Mouse (Mus musculus): Measurements from ENCODE around the gene Aqp3. TPM values are rescaled to one million over a fixed set of nuclear protein-coding genes. Genes with fewer than 3 reads are reported as not detected.
A peak's percentile ranks its signal among the peaks of the same experiment; 100 is the strongest.

Gene Aqp3
- polyA plus RNA-seq, 1 experiment from 2014 or later = 7.7 TPM

DNA sequence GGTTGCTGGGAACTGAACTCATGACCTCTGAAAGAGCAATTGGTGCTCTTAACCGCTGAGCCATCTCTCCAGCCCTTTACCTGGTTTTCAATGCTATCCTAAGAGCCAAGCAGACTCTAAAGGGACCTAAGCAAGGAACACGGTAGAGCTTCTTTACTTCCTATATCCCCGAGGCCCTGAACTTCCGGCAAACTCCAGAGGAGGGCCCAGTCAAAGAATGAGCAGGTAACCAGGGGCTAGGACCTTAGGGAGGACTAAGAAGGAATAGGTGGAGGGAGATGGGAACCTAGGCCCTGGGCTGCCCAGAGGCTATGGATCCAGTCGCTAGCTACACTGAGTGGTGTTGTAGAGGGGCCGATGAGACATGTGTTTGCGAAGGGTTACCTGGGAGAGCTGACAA, 46.2 kb downstream of the Aqp3 start:
- Histone ChIP-seq H3K27me3 (no peaks in the 10 kb centered on the region), H3K4me1 (peaks cover 18% of the 10 kb centered on the region), H3K27ac (no peak overlapping the region), H3K9me3 (no peaks in the 10 kb centered on the region), H3K36me3 (no peaks in the 10 kb centered on the region), H3K9ac (no peak overlapping the region), H3K4me3 (no peak overlapping the region), H3K4me2 (replicated peaks) (no peak overlapping the region)
- WGBS = 81% methylated on average over 7 of the region's 7 CpGs
- no peak for ATAC-seq (ENCODE audit: low FRiP score, low read depth)

GRCm38 (mm10) chr4:41050726-41051675, 47.0 kb downstream of the Aqp3 start:
- WGBS = 33% methylated on average over 16 of the region's 16 CpGs
- Histone ChIP-seq H3K9me3 (no peaks in the 10 kb centered on the region), H3K4me3 (no peak overlapping the region), H3K9ac (peak overlapping the region; percentile 58; the same call in 1 of the 2 replicates), H3K4me1 (peaks cover 16% of the 10 kb centered on the region), H3K36me3 (no peaks in the 10 kb centered on the region), H3K4me2 (replicated peaks) (peak overlapping the region; percentile 52), H3K27me3 (no peaks in the 10 kb centered on the region), H3K27ac (no peak overlapping the region)
- peak; percentile 73; the same call in 1 of the 2 replicates for ATAC-seq (ENCODE audit: low FRiP score, low read depth)

- Histone ChIP-seq H3K9me3 (no peaks in the 10 kb centered on the region), H3K4me3 (no peak overlapping the region), H3K4me1 (peaks cover 6% of the 10 kb centered on the region), H3K27me3 (no peaks in the 10 kb centered on the region), H3K36me3 (no peaks in the 10 kb centered on the region), H3K4me2 (replicated peaks) (no peak overlapping the region), H3K27ac (no peak overlapping the region), H3K9ac (no peak overlapping the region)
- 77% methylated on average over 2 of the region's 2 CpGs for WGBS
- no peak for ATAC-seq (ENCODE audit: low FRiP score, low read depth)
These were observed 49.1 kb downstream of the Aqp3 start for GRCm38 (mm10) chr4:41048926-41049325.

DNA sequence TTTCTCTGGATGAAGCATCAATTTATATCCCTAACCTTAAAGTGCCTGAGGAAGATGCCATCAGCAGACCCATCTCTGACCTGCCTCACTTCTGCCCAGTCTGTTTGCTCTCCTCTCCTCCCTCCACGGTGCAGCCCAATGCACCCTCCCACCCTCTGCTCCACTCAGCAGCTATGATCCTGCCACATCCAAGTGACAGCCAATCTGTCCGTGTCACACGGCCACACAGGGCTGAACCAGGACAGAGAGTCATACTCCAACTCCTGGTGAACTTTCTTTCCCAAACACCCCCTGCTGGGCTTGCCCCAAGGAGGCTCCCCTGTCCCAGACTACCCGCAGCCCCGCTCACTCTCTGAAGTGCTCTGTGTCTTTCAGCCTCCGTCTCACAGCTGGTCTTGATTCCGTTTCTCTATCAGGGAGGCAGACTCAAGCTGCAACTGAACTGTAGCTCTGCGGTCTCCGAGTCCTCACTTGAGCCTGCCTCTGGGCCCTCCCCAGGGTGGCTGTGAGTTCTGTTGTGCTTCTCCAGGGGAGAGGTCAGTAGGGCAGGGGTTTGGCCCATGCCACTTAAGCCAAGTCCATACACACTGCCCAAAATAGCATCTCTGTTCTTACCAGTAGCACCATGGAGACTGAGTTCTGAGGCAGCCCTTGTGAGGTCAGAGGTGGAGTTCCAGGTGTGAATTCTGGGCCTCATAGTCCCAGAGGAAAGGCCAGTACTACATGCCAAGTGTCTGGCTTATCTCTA, 50.3 kb downstream of the Aqp3 start, which contains the start of gene Aqp7:
Aqp7 (minus strand) TSS at position 616 of the 748 bp plus-strand sequence.
- Histone ChIP-seq H3K27me3 (no peaks in the 10 kb centered on the region), H3K27ac (no peak within 1 kb of the TSS)
- WGBS = 27% methylated on average over 9 of the region's 9 CpGs

GRCm38 (mm10) chr4:41046254-41046795, 51.7 kb downstream of the Aqp3 start:
- H3K27ac ChIP-seq = no peak overlapping the region
- H3K9me3 ChIP-seq = no peaks in the 10 kb centered on the region
- 85% methylated on average over 13 of the region's 13 CpGs for WGBS
- H3K4me1 ChIP-seq = peaks cover 6% of the 10 kb centered on the region
- ATAC-seq (ENCODE audit: low FRiP score, low read depth) = no peak
- no peaks in the 10 kb centered on the region for H3K27me3 ChIP-seq
- no peak overlapping the region for H3K9ac ChIP-seq
- H3K4me3 ChIP-seq = no peak overlapping the region
- no peaks in the 10 kb centered on the region for H3K36me3 ChIP-seq
- no peak overlapping the region for H3K4me2 ChIP-seq (replicated peaks)

More for the DNA sequence above, 50.3 kb downstream of the Aqp3 start, which contains the start of gene Aqp7:
- Histone ChIP-seq H3K9ac (no peak within 1 kb of the TSS), H3K4me1 (peaks cover 6% of the 10 kb centered on the region), H3K4me3 (no peak within 1 kb of the TSS), H3K9me3 (no peaks in the 10 kb centered on the region), H3K4me2 (replicated peaks) (no peak within 1 kb of the TSS), H3K36me3 (no peaks in the 10 kb centered on the region)
- no peak for ATAC-seq (ENCODE audit: low FRiP score, low read depth)

GRCm38 (mm10) chr4:41045288-41045687, 52.7 kb downstream of the Aqp3 start:
- Histone ChIP-seq H3K36me3 (no peaks in the 10 kb centered on the region), H3K4me3 (no peak overlapping the region), H3K9ac (no peak overlapping the region), H3K4me1 (peaks cover 6% of the 10 kb centered on the region), H3K9me3 (no peaks in the 10 kb centered on the region), H3K27me3 (no peaks in the 10 kb centered on the region), H3K27ac (no peak overlapping the region), H3K4me2 (replicated peaks) (no peak overlapping the region)
- no peak for ATAC-seq (ENCODE audit: low FRiP score, low read depth)
- 88% methylated on average over 3 of the region's 3 CpGs for WGBS

DNA sequence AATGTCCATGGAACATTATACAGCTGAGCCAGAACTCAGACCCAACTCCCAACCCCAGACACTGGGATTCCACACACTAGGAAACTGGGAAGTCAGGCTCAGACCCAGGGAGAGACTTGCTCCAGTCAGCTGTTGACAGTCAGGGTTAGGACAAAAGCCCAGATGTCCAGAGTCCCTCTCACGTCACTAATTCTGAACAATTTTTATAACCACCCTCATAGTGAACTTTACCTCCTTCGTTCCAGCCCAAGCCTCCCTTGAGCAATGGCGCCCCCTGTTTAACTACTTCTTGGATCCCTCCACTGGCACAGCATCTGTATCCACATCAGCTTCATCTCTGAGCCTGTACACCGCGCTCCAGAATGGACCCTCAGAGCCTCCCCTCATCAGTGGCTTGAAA, 54.0 kb downstream of the Aqp3 start:
- H3K9ac ChIP-seq = no peak overlapping the region
- no peak overlapping the region for H3K4me3 ChIP-seq
- WGBS = 77% methylated on average over 5 of the region's 5 CpGs
- H3K27me3 ChIP-seq = no peaks in the 10 kb centered on the region
- no peak overlapping the region for H3K27ac ChIP-seq
- no peak for ATAC-seq (ENCODE audit: low FRiP score, low read depth)
- H3K4me2 ChIP-seq (replicated peaks) = no peak overlapping the region
- H3K4me1 ChIP-seq = peaks cover 6% of the 10 kb centered on the region
- no peaks in the 10 kb centered on the region for H3K9me3 ChIP-seq
- no peaks in the 10 kb centered on the region for H3K36me3 ChIP-seq

- Histone ChIP-seq H3K27ac (no peak overlapping the region), H3K36me3 (no peaks in the 10 kb centered on the region), H3K4me3 (no peak overlapping the region), H3K4me1 (peaks cover 4% of the 10 kb centered on the region), H3K9ac (no peak overlapping the region), H3K27me3 (no peaks in the 10 kb centered on the region), H3K9me3 (no peaks in the 10 kb centered on the region), H3K4me2 (replicated peaks) (no peak overlapping the region)
- ATAC-seq (ENCODE audit: low FRiP score, low read depth) = no peak
- 67% methylated on average over 12 of the region's 12 CpGs for WGBS
These were observed 55.1 kb downstream of the Aqp3 start for GRCm38 (mm10) chr4:41042880-41043279.

Other genes starting within 250 kb of the Aqp3 start
- gene B4galt1, start 244.2 kb downstream of the Aqp3 start, polyA plus RNA-seq (2015; fragmentation: Nextera tagmentation; extraction: Ambion mirVana) = 40.5 and 41.2 TPM in 2 replicates
- not detected in 2 replicates for gene Spink4, start 178.1 kb downstream of the Aqp3 start, polyA plus RNA-seq (2015; fragmentation: Nextera tagmentation; extraction: Ambion mirVana)
- 205 and 213 TPM in 2 replicates for gene Bag1, start 149.9 kb downstream of the Aqp3 start, polyA plus RNA-seq (2015; fragmentation: Nextera tagmentation; extraction: Ambion mirVana)
- gene Chmp5, start 149.8 kb downstream of the Aqp3 start, polyA plus RNA-seq (2015; fragmentation: Nextera tagmentation; extraction: Ambion mirVana) = 111 and 112 TPM in 2 replicates
- gene Nfx1, start 127.3 kb downstream of the Aqp3 start, polyA plus RNA-seq (2015; fragmentation: Nextera tagmentation; extraction: Ambion mirVana) = 99.0 and 106 TPM in 2 replicates
- 0.06 and 0.15 TPM in 2 replicates for gene Aqp7, start 50.0 kb downstream of the Aqp3 start, polyA plus RNA-seq (2015; fragmentation: Nextera tagmentation; extraction: Ambion mirVana)
- 26.0 and 28.9 TPM in 2 replicates for gene Nol6, start 26.3 kb upstream of the Aqp3 start, polyA plus RNA-seq (2015; fragmentation: Nextera tagmentation; extraction: Ambion mirVana)
- 94.5 and 98.1 TPM in 2 replicates for gene Ube2r2, start 37.6 kb upstream of the Aqp3 start, polyA plus RNA-seq (2015; fragmentation: Nextera tagmentation; extraction: Ambion mirVana)
- 60.8 and 65.2 TPM in 2 replicates for gene Ubap2, start 177.0 kb upstream of the Aqp3 start, polyA plus RNA-seq (2015; fragmentation: Nextera tagmentation; extraction: Ambion mirVana)
- gene Dcaf12, start 216.7 kb upstream of the Aqp3 start, polyA plus RNA-seq (2015; fragmentation: Nextera tagmentation; extraction: Ambion mirVana) = 52.9 and 54.4 TPM in 2 replicates

All from limb, embryonic 13.5 days (tissue).